Mouse (Mus musculus) E14TG2a.4 (cell line): Measurements from ENCODE around the gene Tiam1.

Experiments
- H3K27me3 ChIP-seq: 2 replicates; pipeline ENCODE4 v1.6.1; 2014; ENCODE audit warnings: low read length, control low read depth; ENCODE audit not compliant: insufficient read depth
- H3K36me3 ChIP-seq: 2 replicates; pipeline ENCODE4 v1.6.1; 2014; ENCODE audit warnings: low read length, control low read depth; ENCODE audit not compliant: insufficient read depth
- H3K4me1 ChIP-seq: replicated peaks from 2 replicates; pipeline ENCODE4 v1.6.1; 2014; ENCODE audit warnings: low read depth, low read length, control low read depth
- H3K4me3 ChIP-seq: replicated peaks from 2 replicates; pipeline ENCODE4 v1.5.1; 2014; ENCODE audit warnings: mild to moderate bottlenecking, low read length
- H3K9me3 ChIP-seq: 2 replicates; pipeline ENCODE4 v1.6.1; 2014; ENCODE audit warnings: low read length, control low read depth
- CTCF ChIP-seq: conservative IDR thresholded peaks from 2 replicates; pipeline ENCODE4 v1.5.1; 2014; ENCODE audit warnings: low read length
- NANOG ChIP-seq: IDR thresholded peaks from 2 replicates; pipeline ENCODE4 v1.6.1; 2014; ENCODE audit warnings: borderline replicate concordance, low read length, mixed read lengths
- POU5F1 ChIP-seq: IDR thresholded peaks from 2 replicates; pipeline ENCODE4 v1.6.1; 2014; ENCODE audit warnings: low read length, borderline replicate concordance

Gene Tiam1

GRCm38 (mm10) chr16:90143760-90144516 is at the start of gene Tiam1:
Gene Tiam1 (minus strand): TSS chr16:90143769.
- H3K4me3 ChIP-seq, result peak within 1 kb of the TSS; percentile 89
- H3K9me3 ChIP-seq, result no peaks in the 10 kb centered on the region
- peaks cover 26% of the 10 kb centered on the region for H3K27me3 ChIP-seq
- no peak for TF ChIP-seq NANOG
- no peak for TF ChIP-seq CTCF
- TF ChIP-seq POU5F1, result no peak
- 0 out of 2 replicates have a peak, but pooled peaks cover 3% of the 10 kb centered on the region for H3K36me3 ChIP-seq
- H3K4me1 ChIP-seq, result peaks cover 72% of the 10 kb centered on the region

GRCm38 (mm10) chr16:90191289-90191688 is 47.7 kb upstream of the Tiam1 start:
- Histone ChIP-seq H3K4me1 (peaks cover 23% of the 10 kb centered on the region), H3K27me3 (no peaks in the 10 kb centered on the region), H3K9me3 (no peaks in the 10 kb centered on the region), H3K36me3 (no peaks in the 10 kb centered on the region), H3K4me3 (no peak overlapping the region)
- no peak for TF ChIP-seq CTCF
- TF ChIP-seq NANOG, result no peak
- no peak for TF ChIP-seq POU5F1

DNA sequence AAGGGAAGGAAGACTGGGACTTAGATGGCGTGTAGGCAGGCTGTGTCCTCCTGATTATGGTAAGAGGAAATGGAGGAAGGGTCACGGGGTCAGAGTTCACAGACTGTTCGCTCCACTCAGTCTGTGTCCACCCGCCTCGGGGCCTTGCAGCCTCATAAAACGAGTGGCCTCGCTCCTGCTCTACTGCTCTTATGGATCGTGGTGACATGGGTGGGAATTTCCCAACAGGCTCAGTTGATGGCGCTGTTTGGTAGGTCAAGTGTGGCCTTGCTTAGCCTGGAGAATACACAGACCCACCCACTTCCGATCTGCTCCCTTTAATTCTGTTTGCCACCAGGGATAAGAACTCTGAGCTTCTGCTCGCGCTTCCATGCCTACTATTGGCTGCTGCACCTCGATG is 43.9 kb upstream of the Tiam1 start:
- Histone ChIP-seq H3K36me3 (no peaks in the 10 kb centered on the region), H3K27me3 (no peaks in the 10 kb centered on the region), H3K9me3 (no peaks in the 10 kb centered on the region), H3K4me3 (no peak overlapping the region), H3K4me1 (peaks cover 46% of the 10 kb centered on the region)
- TF ChIP-seq CTCF (0 out of 2 replicates have a peak, but pooled peaks have one; percentile 12), POU5F1 (no peak)

DNA sequence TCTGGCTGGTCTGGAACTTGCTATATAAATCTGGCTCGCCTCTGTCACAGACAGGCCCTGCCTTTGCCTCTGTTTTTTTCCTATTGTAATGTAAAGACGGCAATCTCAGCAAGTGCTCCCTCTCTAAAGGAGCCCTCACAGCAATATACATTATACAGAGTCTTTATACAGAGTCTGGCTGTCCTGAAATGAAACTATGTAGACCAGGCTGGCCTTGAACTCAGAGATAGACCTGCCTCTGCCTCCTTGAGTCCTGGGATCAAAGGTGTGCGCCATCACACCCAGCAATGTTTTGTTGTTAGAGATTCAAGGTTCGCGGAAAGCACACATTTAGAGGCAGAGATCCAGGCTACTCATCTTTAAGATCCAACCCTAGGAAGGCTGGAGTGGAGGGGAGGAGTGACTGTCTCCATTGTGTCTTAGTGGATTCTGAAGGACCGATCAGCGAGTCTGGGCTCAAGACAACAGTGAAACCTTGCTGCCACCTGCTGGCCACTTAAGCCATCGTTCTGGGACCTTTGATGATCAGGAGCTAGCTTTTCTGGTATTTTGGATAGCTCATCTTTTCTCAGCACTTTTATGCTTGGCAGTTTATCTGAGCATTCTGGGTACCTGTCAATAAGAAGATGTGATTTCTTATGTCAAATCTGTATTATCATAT is 42.5 kb upstream of the Tiam1 start:
- H3K9me3 ChIP-seq, result no peaks in the 10 kb centered on the region
- H3K27me3 ChIP-seq, result no peaks in the 10 kb centered on the region
- peaks cover 37% of the 10 kb centered on the region for H3K4me1 ChIP-seq
- no peaks in the 10 kb centered on the region for H3K36me3 ChIP-seq
- no peak; the same call in 1 of the 2 replicates for TF ChIP-seq NANOG
- no peak for TF ChIP-seq POU5F1
- TF ChIP-seq CTCF, result peak; percentile 65
- H3K4me3 ChIP-seq, result no peak overlapping the region

DNA sequence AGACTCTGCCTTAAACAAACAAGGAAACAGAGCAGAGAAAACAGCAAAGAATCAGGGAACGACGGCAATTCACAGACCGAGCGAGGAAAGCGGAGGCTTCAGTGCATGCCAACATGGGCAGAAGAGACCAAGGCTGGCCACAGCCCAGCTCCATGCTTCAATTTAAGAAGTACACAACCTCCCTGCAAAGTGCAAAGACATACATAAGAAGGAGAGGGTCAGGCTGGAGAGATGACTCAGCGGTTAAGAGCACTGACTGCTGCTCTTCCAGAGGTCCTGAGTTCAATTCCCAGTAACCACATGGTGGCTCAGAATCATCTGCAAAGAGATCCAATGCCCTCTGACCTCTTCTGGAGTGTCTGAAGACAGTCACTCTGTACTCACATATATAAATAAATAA is 40.6 kb upstream of the Tiam1 start:
- Histone ChIP-seq H3K4me3 (no peak overlapping the region), H3K36me3 (no peaks in the 10 kb centered on the region), H3K4me1 (peaks cover 37% of the 10 kb centered on the region), H3K27me3 (peaks cover 12% of the 10 kb centered on the region), H3K9me3 (no peaks in the 10 kb centered on the region)
- no peak for TF ChIP-seq NANOG
- TF ChIP-seq CTCF, result no peak
- no peak for TF ChIP-seq POU5F1

- H3K36me3 ChIP-seq, result no peaks in the 10 kb centered on the region
- peaks cover 33% of the 10 kb centered on the region for H3K4me1 ChIP-seq
- peaks cover 26% of the 10 kb centered on the region for H3K27me3 ChIP-seq
- TF ChIP-seq CTCF (no peak), NANOG (no peak), POU5F1 (no peak)
- no peak overlapping the region for H3K4me3 ChIP-seq
- no peaks in the 10 kb centered on the region for H3K9me3 ChIP-seq
Measured at GRCm38 (mm10) chr16:90181673-90182072, 38.1 kb upstream of the Tiam1 start.

GRCm38 (mm10) chr16:90180975-90181374 is 37.4 kb upstream of the Tiam1 start:
- H3K4me3 ChIP-seq, result no peak overlapping the region
- peaks cover 33% of the 10 kb centered on the region for H3K4me1 ChIP-seq
- peaks cover 26% of the 10 kb centered on the region for H3K27me3 ChIP-seq
- no peak for TF ChIP-seq CTCF
- no peak for TF ChIP-seq POU5F1
- no peak for TF ChIP-seq NANOG
- H3K9me3 ChIP-seq, result no peaks in the 10 kb centered on the region
- no peaks in the 10 kb centered on the region for H3K36me3 ChIP-seq

DNA sequence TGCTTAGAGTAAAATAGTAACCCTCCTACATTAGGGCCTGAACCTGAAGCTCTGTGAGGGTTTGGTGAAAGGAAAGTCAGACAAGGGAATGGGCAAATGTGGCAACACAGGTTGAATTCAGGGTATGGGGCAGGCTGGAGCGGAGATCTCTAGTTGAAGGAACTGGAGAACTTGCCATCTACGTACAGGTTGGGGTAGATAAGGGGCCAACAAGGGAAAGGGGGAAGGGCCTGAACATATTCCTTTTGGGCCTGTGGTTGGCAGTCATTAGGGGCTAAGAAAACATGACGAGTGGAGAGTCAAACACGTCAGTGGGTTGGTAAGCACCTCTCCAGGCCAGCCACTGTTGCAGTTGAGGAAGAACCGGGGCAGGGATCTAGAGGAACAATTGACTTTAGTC is 36.3 kb upstream of the Tiam1 start:
- H3K4me3 ChIP-seq, result no peak overlapping the region
- H3K36me3 ChIP-seq, result no peaks in the 10 kb centered on the region
- H3K27me3 ChIP-seq, result peaks cover 26% of the 10 kb centered on the region
- H3K4me1 ChIP-seq, result peaks cover 26% of the 10 kb centered on the region
- no peak for TF ChIP-seq CTCF
- no peak for TF ChIP-seq NANOG
- TF ChIP-seq POU5F1, result no peak
- H3K9me3 ChIP-seq, result no peaks in the 10 kb centered on the region

DNA sequence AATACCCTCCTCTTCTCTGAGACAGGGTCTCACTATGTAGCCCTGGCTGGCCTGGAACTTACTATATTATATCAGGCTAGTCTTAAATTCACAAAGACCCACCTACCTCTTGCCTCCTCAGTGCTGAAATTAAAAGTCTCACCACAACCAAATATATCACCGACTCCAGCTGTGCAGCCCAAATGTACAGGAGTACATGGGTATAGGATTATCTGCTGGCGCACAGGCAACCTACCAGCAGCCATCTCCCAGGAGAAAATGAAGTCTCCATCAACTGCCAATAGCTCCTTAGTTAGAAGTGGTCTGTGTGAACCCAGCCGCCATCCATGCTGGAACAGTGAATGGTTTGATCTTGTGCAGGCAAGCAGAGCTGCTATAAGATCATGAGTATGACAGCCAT is 34.8 kb upstream of the Tiam1 start:
- Histone ChIP-seq H3K36me3 (no peaks in the 10 kb centered on the region), H3K4me1 (peaks cover 19% of the 10 kb centered on the region), H3K9me3 (no peaks in the 10 kb centered on the region), H3K27me3 (peaks cover 26% of the 10 kb centered on the region), H3K4me3 (no peak overlapping the region)
- no peak for TF ChIP-seq POU5F1
- TF ChIP-seq NANOG, result no peak
- no peak for TF ChIP-seq CTCF
